Mouse (Mus musculus): Measurements from ENCODE around the gene Ebf1.

Gene Ebf1

GRCm38 (mm10) chr11:44904121-44904520 lies 287.0 kb downstream of the Ebf1 start:
- no peak for TF ChIP-seq GATA4 (IDR thresholded peaks at IDR 0.05; ENCODE audit: insufficient replicate concordance, low read length)

- no peak for TF ChIP-seq GATA4 (IDR thresholded peaks at IDR 0.05; ENCODE audit: insufficient replicate concordance, low read length)
Observed at GRCm38 (mm10) chr11:44906456-44906855, 289.3 kb downstream of the Ebf1 start.

GRCm38 (mm10) chr11:44911765-44912164 lies 294.6 kb downstream of the Ebf1 start:
- no peak for TF ChIP-seq GATA4 (IDR thresholded peaks at IDR 0.05; ENCODE audit: insufficient replicate concordance, low read length)

GRCm38 (mm10) chr11:44913806-44914205 lies 296.7 kb downstream of the Ebf1 start:
- no peak for TF ChIP-seq GATA4 (IDR thresholded peaks at IDR 0.05; ENCODE audit: insufficient replicate concordance, low read length)

GRCm38 (mm10) chr11:44917059-44917458 lies 299.9 kb downstream of the Ebf1 start:
- TF ChIP-seq GATA4 (IDR thresholded peaks at IDR 0.05; ENCODE audit: insufficient replicate concordance, low read length), result no peak

- TF ChIP-seq GATA4 (IDR thresholded peaks at IDR 0.05; ENCODE audit: insufficient replicate concordance, low read length), result no peak
Observed at GRCm38 (mm10) chr11:44923138-44923537, 306.0 kb downstream of the Ebf1 start.

GRCm38 (mm10) chr11:44923868-44924508 lies 306.9 kb downstream of the Ebf1 start:
- TF ChIP-seq GATA4 (IDR thresholded peaks at IDR 0.05; ENCODE audit: insufficient replicate concordance, low read length), result no peak

- no peak for TF ChIP-seq GATA4 (IDR thresholded peaks at IDR 0.05; ENCODE audit: insufficient replicate concordance, low read length)
Observed at GRCm38 (mm10) chr11:44924896-44925295, 307.8 kb downstream of the Ebf1 start.

GRCm38 (mm10) chr11:44925806-44926525 lies 308.8 kb downstream of the Ebf1 start:
- TF ChIP-seq GATA4 (IDR thresholded peaks at IDR 0.05; ENCODE audit: insufficient replicate concordance, low read length), result no peak

- no peak for TF ChIP-seq GATA4 (IDR thresholded peaks at IDR 0.05; ENCODE audit: insufficient replicate concordance, low read length)
Observed at GRCm38 (mm10) chr11:44928403-44928802, 311.3 kb downstream of the Ebf1 start.

GRCm38 (mm10) chr11:44932942-44933483 lies 315.9 kb downstream of the Ebf1 start:
- no peak for TF ChIP-seq GATA4 (IDR thresholded peaks at IDR 0.05; ENCODE audit: insufficient replicate concordance, low read length)

GRCm38 (mm10) chr11:44943781-44944180 lies 326.7 kb downstream of the Ebf1 start:
- TF ChIP-seq GATA4 (IDR thresholded peaks at IDR 0.05; ENCODE audit: insufficient replicate concordance, low read length), result no peak

GRCm38 (mm10) chr11:44944401-44944800 lies 327.3 kb downstream of the Ebf1 start:
- no peak for TF ChIP-seq GATA4 (IDR thresholded peaks at IDR 0.05; ENCODE audit: insufficient replicate concordance, low read length)

- TF ChIP-seq GATA4 (IDR thresholded peaks at IDR 0.05; ENCODE audit: insufficient replicate concordance, low read length), result no peak
Observed at GRCm38 (mm10) chr11:44946618-44947017, 329.5 kb downstream of the Ebf1 start.

GRCm38 (mm10) chr11:44948541-44948940 lies 331.4 kb downstream of the Ebf1 start:
- no peak for TF ChIP-seq GATA4 (IDR thresholded peaks at IDR 0.05; ENCODE audit: insufficient replicate concordance, low read length)

GRCm38 (mm10) chr11:44949140-44949539 lies 332.0 kb downstream of the Ebf1 start:
- no peak for TF ChIP-seq GATA4 (IDR thresholded peaks at IDR 0.05; ENCODE audit: insufficient replicate concordance, low read length)
